Mouse (Mus musculus): ENCODE measurements around the gene Ube2d3.
"Not testable (repeated sequence)": the region's sequence is repeated elsewhere in the genome, so short reads cannot be mapped to it uniquely, and the experiment has no call there.

Gene Ube2d3

DNA sequence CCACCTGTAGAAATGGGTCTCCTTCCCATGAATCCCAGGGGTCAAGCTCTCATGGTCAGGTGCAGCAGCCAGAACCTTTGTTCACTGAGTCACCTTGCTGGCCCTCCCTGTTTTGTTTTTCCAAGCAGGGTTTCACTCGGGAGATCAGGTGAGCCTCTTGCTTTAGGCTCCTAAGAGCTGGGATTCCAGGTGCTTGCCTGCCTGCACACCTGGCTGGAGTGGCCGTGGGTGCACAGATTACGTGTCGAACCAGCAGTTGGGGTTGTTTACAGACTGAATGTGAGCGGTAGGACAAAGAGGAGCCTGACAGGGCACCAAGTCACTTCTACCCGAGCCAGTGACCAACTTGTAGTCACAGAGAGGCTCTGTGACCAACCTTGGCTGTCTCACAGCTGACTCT lies 53.2 kb downstream of the Ube2d3 start:
- DNase-seq (ENCODE audit: low read depth, low spot score) = no peak

DNA sequence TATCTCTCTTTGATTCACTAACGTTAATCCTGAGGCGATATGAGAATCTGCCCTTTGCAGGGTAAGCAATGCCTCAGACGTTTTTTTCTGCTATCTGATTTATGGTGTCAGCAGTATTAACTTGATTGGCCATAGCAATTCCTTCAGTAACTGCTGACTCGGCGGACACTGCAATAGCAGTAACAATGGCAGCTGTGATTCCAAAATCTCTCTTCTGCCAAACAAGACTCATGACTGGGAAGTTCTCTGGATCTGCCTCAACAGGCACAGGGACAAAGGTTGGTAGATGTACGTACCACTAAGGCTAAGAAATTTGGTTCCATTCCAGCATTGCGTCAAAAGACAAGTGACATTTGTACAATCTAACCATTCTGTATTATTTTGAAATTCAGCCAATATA lies 55.4 kb downstream of the Ube2d3 start:
- DNase-seq (ENCODE audit: low read depth, low spot score) = not testable (repeated sequence)

DNA sequence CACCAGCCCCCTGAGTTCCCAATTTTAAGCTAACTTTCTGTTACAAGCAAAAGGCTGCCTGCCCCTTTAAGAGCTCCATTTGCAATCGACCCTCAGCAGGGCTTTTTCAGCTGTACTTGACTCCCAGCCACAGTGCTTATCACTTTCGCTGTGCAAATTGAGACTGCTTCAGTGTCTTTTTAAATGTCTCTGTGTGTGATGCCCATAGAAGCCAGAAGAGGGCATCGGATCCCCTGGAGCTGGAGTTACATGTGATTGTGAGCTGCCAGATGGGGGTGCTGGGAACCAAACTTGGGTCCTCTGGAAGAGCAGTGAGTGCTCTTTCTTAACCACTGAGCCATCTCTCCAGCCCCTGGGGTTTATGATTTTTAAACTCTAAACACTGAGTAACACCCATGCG lies 60.0 kb downstream of the Ube2d3 start:
- DNase-seq (ENCODE audit: low read depth, low spot score) = not testable (repeated sequence)

DNA sequence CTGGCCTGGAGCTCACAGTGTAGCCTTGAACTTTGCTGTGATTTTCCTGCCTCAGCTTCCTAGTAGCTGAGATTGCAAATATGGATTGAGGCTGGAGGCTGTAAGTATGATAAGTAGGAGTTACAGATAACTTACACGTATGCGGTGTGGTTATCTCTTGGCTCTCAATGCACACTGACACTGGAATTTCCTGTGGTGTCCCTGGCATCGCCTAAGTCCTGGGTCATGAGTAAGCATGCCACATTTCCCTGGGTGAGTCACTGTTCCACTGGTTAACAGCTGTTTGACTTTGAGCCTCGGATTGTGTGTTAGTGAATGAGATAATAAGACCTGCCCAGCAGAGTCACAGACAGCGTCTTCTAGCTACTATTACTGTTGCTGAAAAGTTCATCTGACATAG lies 60.9 kb downstream of the Ube2d3 start:
- no peak for DNase-seq (ENCODE audit: low read depth, low spot score)

DNA sequence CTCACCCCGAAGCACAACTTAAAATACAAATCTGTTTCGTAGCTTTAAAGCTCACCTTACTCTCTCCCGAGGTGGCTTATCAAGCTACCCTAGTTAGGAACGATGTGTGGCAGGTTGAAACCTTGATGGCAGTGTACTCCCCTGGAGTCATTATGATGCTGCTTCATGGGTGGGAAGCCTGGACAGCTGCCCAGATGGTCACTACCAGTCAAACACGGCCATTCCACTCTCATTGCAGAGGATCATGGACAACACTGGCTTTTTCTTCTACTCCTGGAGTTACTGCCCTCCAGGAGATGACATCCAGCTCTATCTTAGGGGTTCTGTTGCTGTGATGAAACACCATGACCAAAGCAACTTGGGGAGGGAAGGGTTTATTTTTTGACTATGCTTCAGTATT lies 65.2 kb downstream of the Ube2d3 start:
- DNase-seq (ENCODE audit: low read depth, low spot score) = no peak

DNA sequence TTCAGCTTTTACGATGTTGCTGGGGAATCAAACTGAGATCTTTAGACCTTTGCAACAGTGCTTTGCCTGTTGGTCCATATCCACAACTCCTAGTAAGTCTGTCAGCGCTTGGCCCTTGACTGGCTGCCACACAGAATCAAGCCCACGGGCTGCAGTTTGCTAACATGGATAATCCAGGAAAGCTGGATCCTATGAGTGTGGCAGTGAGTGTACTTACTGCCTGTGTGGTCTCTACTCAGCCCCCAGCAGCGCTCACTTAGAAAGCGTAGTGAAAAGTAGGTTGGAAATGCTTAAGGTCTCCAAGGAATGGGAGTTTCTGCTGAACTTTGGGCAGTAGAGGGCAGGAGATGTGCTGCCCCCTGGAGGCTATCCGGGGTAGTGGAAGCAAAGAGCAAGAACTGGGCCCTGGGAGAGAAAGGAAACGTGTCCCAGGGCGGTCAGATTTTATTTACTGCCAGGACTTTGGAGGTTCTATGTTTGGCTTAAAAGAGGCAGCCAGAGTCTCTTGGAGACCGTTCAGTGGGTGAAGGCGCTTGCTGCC lies 67.5 kb downstream of the Ube2d3 start:
- peak; percentile 61 for DNase-seq (ENCODE audit: low read depth, low spot score)

DNA sequence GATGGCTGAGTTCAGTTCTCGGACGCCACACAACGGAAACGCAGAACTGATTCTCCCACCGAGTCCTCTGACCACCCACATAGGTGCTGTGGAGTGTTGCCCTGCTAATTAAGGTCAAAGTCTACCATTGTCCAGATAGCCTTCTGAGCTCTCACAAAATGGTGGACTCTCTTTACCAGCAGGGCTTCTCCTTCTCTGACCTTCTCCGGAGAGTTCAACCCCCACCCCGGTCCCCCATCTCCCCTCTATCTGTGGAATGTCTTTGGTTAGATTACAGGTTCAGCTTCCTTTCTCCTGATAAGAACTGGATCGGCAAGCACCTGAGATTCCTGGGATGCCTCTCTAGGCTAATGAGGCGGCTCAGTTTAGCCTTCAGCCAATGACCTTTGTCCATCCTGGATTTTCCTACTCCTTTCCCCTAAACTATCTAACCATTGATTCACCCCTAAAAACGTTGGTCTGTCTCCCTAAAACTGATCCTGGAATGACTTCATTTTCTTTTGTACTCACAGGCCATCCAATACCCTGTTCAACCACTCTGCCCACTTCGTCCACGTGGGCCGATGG lies 68.0 kb downstream of the Ube2d3 start:
- DNase-seq (ENCODE audit: low read depth, low spot score) = no peak

DNA sequence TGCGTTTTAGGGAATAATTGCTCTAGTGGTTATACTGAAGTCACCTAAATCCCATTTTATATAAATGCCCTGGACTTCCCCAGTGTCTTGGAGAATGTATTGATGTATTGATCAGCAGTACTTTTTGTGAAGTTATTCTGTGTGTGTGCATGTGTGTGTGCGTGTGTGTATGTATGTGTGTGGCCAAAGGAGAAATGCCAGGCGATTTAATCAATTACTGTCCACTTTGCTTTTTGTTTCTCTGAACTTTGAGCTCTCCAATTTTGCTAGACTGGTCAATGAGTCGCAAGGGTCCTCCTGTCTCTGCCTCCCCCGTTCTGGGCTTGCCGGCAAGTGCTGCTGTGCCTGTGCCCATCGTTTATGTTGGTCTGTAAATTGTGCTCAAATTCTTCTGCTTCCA lies 69.6 kb downstream of the Ube2d3 start:
- DNase-seq (ENCODE audit: low read depth, low spot score) = no peak

DNA sequence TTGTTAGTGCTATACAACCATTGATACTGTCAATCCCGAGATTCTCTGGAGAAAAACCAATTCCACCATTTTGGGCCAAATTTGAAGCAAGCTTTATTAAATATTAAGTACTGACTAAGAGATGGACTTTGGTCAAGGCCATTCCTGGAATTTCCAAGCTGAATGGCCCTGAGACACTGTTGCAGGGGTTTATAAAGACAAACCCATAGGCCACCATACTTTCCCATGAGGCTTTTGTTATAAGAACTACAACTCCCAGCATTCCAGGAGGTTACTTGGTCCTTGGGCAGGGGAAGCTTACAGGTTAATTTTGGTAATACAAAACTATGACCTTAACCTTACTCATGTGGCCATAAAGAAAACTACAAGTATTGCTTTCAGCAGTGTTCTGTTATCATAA lies 70.2 kb downstream of the Ube2d3 start:
- no peak for DNase-seq (ENCODE audit: low read depth, low spot score)

DNA sequence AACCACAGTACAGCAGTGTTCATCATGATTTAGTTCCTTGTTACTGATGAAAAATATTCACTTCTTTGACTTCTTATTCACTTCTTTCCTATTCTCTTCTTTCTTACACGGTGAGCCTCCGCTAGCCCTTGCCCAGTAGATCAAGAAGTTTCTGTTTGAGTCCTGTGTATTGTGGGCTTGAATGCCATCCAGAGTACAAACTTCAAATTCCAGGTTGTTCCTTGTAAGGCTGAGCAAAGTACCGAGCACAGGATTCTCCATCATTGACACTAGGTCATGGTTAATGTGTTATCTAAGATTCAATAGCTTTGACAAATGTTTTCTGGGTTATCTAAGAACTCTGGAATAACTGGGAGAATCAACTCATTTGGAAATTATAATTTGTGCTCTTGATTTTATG lies 72.4 kb downstream of the Ube2d3 start:
- DNase-seq (ENCODE audit: low read depth, low spot score) = no peak

DNA sequence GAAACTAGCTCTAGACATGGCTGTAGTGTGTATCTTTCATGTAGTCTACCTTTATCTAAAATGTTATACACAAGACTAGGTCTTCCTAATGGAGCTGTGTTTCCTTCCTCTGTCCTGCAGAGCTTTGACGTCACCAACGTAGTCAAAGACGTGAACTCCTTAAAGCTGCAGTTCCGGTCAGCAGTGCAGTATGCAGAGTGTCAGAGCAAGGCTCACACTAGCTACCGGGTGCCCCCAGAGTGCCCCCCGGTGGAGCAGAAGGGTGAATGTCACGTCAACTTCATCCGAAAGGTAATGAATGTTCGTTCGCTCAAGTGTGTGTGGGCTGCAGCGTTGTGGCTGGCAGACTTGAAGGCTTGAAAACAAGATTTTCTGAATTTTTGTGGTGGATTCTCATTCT lies 73.7 kb downstream of the Ube2d3 start:
- peak; percentile 28 for DNase-seq (ENCODE audit: low read depth, low spot score)

DNA sequence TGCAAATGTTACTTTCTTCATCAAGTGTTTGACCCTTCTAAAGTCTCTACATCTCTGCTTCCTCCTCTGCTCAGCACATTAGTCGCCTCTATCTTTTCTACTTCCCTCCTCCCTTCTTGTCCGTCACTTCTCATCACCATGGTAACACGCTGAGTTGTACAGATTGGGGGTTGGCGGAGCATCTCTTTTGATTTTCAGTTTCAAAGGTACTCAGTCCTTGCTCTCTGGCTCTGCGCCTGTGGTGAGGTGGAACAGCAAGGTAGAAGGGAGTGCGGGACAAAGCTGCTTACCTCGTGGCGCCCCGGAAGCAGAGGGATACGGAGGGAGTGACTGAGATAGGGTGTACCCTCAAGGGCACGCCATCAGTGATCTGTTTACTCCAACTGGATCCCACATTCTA lies 75.3 kb downstream of the Ube2d3 start:
- DNase-seq (ENCODE audit: low read depth, low spot score) = peak; percentile 87

DNA sequence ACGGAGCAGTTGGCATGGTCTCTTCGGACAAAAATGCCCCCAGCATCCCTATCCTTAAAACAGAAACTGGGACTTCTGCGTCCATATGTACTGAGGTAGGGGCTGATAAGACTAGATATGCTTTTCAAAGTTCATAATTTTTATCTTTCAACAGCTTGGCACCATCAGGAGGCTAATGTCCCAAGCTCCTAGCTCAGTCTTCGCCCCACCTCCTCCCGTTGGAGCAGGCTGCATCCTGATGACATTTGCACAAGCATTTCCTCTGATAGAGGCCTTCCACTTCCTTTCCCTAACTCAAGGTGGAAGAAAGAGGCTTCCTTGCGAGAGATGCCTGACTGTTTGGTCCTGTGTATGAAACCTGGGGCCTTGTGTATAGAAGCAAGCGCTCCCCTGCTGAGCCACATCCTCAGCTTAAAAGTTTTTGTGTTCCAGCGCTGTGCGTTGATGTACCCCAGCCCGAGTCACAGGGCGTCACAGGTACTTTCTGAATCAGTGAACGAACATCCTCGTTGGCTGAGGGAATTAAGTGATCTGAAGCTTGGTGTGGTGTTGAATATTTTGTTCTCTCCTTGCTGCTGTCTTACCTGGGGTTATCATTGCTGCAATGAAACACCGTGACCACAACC lies 76.0 kb downstream of the Ube2d3 start:
- DNase-seq (ENCODE audit: low read depth, low spot score) = peak; percentile 63

DNA sequence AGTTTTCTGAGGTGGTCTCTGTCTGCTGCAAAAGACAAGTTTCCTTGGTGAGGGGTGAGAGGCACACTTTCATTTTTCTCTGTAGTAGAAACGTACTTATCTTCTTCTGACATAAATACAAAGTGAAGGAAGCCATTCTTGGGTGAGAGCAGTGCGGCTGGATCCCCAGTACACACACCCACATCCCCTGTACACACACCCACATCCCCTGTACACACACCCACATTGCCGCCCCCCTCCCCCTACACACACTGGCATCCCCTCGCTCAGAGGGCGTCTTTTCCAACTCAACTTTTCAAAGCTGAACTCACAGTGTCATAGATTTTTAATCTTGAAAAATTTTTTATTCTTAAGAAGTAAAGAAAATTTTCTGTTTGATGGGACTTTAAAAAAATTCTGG lies 77.3 kb downstream of the Ube2d3 start:
- DNase-seq (ENCODE audit: low read depth, low spot score) = peak; percentile 45

DNA sequence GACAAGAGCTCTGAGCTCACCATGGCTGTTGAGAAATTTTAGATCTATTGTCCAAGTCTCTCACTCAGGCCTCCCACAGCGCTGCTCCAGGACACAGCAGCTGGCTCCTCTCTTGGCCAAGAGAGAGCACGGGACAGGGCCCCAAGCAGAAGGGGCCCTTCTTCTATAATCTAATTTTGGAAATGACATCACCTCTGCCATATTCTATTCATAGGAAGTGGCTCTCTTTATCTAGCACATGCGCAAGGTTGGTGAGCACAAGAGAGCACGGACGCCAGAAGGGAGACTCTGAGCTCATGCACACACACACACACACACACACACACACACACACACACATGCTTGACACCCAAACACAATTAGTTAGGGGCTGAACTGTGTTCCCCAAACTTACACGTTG lies 78.9 kb downstream of the Ube2d3 start:
- DNase-seq (ENCODE audit: low read depth, low spot score) = peak; percentile 44

Measured in CD4-positive helper T cell, adult 2 months (primary cell).